Mouse (Mus musculus) spleen, adult 2 months (tissue): ENCODE data around the gene Olig2.

Source experiments
- CTCF ChIP-seq: fragments of 200-500 bp; IDR thresholded peaks from 2 replicates; pipeline ENCODE4 v1.5.1; 2011; ENCODE audit warnings: mild to moderate bottlenecking, inconsistent platforms; ENCODE audit not compliant: insufficient read depth, insufficient read length, insufficient replicate concordance; ENCODE audit errors: extremely low read depth
- POLR2A ChIP-seq: fragments of 200-500 bp; IDR thresholded peaks from 2 replicates; pipeline ENCODE4 v1.6.1; 2011; ENCODE audit warnings: low read depth, low read length, inconsistent platforms

GRCm38 (mm10) chr16:91228238-91229071, 3.2 kb downstream of the Olig2 start:
- no peak for TF ChIP-seq CTCF
- TF ChIP-seq POLR2A, result no peak
